Mouse (Mus musculus) heart, postnatal 0 days (tissue): ENCODE data around the gene Emg1.

Experiments
- CTCF ChIP-seq: IDR thresholded peaks from 2 replicates; pipeline ENCODE4 v1.5.1; 2016; ENCODE audit warnings: antibody characterized with exemption, control low read depth, low read depth
- EP300 ChIP-seq: IDR thresholded peaks from 2 replicates; pipeline ENCODE4 v1.6.1; 2016; ENCODE audit warnings: antibody characterized with exemption, low read depth

GRCm38 (mm10) chr6:124729850-124730705, 18.1 kb upstream of the Emg1 start:
- no peak for TF ChIP-seq CTCF
- TF ChIP-seq EP300: no peak
